Mouse (Mus musculus) frontal cortex, adult 2 months (tissue): Measurements from ENCODE around the gene Aak1. TPM values are rescaled to one million over a fixed set of nuclear protein-coding genes. Genes with fewer than 3 reads are reported as not detected.

Experiments
- DNase-seq, 2 experiments: peaks; one replicate each; pipeline ENCODE4 v3.0.0; 2022; ENCODE audit warnings: low spot score in 1 of 2; ENCODE audit errors: extremely low spot score in 1 of 2
- polyA plus RNA-seq: library from polyadenylated mRNA; depleted of rRNA; stranded (reverse); fragments of >200 nt; gene quantifications from 2 replicates; pipeline ENCODE4 v1.2.3, GENCODE M21; 2012; rRNA removed

The Aak1 gene
- 115 and 139 TPM in 2 replicates for polyA plus RNA-seq

GRCm38 (mm10) chr6:86848915-86849644, at the start of gene Aak1:
TSS of gene Aak1 (plus strand) at chr6:86849517.
- DNase-seq: peak; percentile 74 to 92

DNA sequence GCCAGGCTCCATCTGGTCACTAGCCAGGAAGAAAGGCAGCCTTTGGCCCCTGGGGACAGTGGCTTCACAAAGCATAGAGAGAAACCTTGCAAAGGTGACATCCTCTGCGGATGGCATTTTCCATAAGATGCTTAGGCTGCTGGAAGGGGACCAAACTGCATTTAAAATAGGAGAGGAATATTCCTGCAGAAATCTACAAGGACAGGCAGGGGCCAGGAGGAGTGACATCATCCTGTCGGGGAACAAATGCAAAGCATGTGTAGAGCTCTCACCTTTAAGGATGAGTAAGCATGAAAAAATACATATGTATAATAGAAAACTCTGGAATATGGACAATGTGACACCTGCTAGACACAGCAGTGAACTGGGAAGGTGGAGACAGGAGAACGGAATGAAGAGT, 48.9 kb upstream of the Aak1 start:
- DNase-seq: no peak

DNA sequence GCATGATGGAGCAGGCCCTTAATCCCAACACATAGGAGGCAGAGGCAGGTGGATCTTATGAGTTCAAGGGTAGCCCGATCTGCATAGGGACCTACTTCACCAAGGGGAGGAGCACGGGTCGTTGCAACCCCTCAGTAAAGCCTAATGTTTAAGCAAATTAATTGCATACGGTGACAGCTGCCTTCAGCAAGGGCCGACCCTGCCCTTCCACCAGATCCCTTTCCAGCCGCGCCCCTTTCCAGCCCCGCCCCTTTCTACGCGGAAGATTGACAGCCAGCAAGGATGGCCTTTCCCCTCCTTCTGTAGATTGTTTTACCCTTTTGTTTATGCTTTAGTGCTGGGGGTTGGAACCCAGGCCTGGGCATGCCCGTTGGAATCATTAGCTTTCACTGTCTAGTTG, 47.9 kb upstream of the Aak1 start:
- DNase-seq: no peak

GRCm38 (mm10) chr6:86804646-86805045, 44.7 kb upstream of the Aak1 start:
- no peak for DNase-seq

DNA sequence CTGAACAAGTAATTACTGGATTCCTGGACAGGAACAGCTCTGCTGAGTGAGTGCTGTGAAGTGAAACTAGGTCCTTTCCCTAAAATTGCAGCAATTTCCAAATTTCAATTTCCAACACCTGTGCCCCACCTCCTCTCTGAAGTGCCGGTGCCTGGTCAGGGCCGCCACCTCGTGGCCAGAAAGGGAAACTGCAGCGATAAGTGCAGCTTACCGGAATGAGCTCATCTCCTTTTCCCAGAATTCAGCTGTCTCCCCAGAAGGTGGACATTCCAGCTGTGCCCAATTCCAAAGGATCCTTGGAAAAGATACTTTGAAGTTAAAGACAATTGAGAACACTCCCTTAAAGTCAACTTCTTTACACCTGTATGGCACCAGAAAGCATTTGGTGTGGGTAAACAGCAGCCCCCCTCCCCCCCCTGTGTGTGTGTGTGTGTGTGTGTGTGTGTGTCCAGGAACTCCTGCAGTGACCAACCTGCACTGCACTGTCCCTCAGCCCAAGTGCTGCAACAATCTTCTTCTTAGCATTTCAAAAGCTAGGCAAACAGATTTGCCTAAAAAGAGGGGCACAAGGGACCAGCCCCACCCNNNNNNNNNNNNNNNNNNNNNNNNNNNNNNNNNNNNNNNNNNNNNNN, 42.7 kb upstream of the Aak1 start:
- peak; percentile 59 to 91 for DNase-seq

- DNase-seq: no peak
Measured at GRCm38 (mm10) chr6:86812919-86813318, 36.4 kb upstream of the Aak1 start.

GRCm38 (mm10) chr6:86813341-86813740, 36.0 kb upstream of the Aak1 start:
- DNase-seq: peak in 1 of 2 experiments; percentile 80

DNA sequence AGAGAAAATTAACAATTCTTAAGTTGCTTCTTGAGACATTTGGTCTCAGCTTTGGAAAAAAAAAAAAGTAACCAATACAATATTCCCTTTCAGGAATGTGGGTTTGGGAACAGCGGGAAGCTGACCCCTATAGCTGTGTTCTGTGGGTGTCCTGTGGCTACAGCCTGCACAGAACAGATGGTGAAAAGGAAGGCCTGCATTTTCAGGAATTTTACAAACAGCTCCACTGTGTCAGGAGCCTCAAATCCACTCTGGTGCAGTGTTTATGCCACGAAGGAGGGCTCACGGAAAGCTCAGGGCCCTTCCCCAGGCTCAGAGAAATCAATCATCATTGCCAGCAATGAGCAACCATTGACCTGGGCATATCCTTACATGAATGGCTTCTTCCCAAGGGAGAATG, 34.4 kb upstream of the Aak1 start:
- DNase-seq: peak in 1 of 2 experiments; percentile 44

DNA sequence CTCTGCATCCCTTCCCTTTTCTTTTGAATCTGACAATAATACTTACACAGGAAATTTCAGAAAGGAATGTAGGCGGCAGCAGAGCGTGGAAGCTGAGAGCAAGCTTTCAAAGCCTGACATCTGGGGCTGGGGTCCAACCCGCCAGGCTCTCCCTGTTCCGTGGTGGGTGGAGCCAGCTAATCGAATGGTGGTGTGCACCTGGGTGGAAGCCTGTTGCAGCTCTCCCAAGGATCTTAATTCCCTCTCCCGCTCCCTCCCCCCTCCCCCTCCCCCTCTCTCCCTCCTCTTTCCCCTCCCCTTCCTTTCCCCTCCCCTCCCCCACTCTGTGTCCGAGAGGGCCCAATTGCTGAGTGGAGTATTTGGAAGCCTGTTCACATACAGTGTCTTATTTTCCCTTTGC, 33.9 kb upstream of the Aak1 start:
- peak in 1 of 2 experiments; percentile 38 for DNase-seq

DNA sequence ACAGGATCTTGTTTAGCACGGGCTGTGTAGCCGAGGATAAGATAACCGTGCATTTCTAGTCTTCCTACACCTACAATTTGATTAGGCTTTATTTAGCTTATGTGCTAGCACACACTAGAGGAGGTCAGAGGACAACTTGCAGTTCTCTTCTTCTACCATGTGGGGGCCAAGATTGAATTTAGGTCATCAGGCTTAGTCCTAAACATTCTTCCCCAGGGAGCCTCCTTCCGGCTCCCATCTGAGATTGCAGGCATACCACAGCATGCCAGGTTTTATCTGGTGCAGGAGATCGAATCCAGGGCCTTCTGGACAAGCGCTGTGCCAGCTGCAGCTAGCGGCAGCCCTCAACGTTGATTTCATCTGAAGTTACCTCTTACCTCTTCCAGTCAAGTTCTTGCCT, 32.7 kb upstream of the Aak1 start:
- peak in 1 of 2 experiments; percentile 40 for DNase-seq

- peak in 1 of 2 experiments; percentile 38 for DNase-seq
Measured at GRCm38 (mm10) chr6:86818914-86819313, 30.4 kb upstream of the Aak1 start.

GRCm38 (mm10) chr6:86819926-86820325, 29.4 kb upstream of the Aak1 start:
- no peak for DNase-seq

DNA sequence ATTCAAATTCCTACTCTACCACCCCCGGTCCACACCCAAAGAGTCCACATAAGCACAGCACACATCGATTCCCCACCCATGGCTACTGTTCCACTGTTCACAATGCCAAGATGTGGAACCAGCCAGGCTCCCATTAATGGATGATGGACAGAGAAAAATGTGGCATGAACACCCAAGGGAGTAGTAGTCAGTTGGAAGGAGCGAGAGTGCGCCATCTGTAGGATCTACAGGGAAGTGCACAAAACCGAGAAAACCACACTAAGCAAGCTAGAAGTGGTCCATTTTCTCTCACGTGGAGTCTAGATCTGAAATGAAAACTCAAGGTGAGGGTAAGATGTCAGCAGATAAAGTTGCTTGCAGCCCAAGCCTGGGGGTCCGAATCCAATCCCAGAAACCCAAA, 28.6 kb upstream of the Aak1 start:
- DNase-seq: no peak

GRCm38 (mm10) chr6:86822285-86823050, 26.8 kb upstream of the Aak1 start:
- peak; percentile 90 for DNase-seq

DNA sequence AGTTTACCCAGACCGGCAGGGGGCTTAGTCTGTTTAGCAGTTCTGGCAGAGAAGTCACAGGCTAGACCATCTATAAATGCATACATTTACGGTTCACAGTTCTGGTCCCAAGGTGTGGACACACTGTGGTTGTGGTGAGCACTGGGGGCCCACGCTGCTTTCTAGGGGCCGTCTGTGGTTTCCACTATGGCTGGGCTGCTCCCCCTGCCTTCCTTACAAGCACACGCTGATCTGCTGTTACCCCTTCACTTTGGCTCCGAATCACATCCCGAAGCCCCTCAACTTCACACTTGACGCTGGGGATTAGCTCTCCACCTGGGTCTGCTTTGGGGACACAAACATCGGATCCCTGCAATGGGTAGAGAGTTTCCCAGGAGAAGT, 26.3 kb upstream of the Aak1 start:
- DNase-seq: no peak

- no peak for DNase-seq
Measured at GRCm38 (mm10) chr6:86823824-86824223, 25.5 kb upstream of the Aak1 start.

DNA sequence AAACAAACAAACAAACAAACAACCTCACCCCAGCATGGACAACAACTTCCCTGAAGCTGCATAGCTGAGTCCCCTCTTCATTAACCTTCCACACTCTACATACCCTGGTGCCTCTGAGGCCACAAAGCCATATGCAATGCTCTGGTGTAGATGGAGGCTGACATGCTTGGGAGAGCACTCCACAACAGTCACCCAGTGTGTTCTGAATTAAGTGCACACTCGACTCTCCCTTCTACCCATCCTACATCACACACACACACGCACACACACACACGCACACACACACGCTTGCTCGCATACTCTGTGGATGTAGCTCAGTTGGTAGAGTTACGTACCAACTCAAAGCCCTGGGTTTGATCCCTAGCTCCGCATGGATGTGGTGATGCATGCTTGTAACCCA, 24.9 kb upstream of the Aak1 start:
- no peak for DNase-seq

- no peak for DNase-seq
Measured at GRCm38 (mm10) chr6:86827432-86827831, 21.9 kb upstream of the Aak1 start.

- DNase-seq: no peak
Measured at GRCm38 (mm10) chr6:86829768-86830167, 19.5 kb upstream of the Aak1 start.

DNA sequence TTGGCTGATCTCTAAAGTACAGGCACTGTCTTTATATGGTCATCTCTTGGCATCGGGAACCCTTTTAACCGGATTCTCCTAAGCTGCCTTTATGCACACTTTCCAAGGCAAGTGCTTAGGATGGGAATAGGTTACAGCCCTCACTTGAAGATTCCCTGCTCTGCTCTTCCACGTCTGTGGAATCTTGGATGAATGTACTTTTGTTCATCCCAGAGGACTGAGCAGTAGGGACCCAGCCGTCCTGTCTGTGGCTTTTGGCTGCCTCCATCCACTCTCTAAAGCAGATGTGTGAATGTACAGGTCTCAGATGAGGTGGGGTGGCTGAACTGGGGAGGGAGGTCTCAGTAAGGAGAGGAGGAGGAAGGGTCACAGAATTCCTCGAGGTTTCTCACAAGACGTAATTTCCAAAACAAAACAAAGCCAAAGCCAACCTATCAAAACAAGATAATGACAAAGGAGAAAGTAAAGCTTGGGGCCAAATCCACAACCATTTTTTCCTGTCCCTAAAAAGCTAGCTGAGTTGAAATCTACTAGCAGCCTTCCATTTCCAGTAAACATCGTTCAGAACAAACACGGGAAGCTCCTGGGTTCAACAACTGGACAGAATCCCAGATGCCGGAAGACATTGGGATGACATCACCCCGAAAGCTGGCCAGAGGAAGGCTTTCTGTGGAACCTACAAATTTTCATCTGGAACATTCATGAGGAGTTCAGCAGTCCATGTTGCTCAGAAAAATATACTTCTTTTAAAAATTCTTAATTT, 18.4 kb upstream of the Aak1 start:
- no peak for DNase-seq
